Mouse (Mus musculus) liver, adult (tissue): ENCODE measurements around the gene Wwc1.

Experiments used
- GATA4 ChIP-seq: IDR thresholded peaks from 2 replicates; pipeline ENCODE4 v1.6.1; 2014; ENCODE audit warnings: mild to moderate bottlenecking, low read length; ENCODE audit not compliant: insufficient replicate concordance

The Wwc1 gene

GRCm38 (mm10) chr11:35888790-35889189, 91.5 kb downstream of the Wwc1 start:
- no peak for TF ChIP-seq GATA4

GRCm38 (mm10) chr11:35882777-35883176, 97.5 kb downstream of the Wwc1 start:
- no peak for TF ChIP-seq GATA4

GRCm38 (mm10) chr11:35878559-35878897, 101.8 kb downstream of the Wwc1 start:
- TF ChIP-seq GATA4 = no peak

GRCm38 (mm10) chr11:35877651-35878558, 102.4 kb downstream of the Wwc1 start:
- TF ChIP-seq GATA4 = no peak

GRCm38 (mm10) chr11:35873624-35874244, 106.6 kb downstream of the Wwc1 start:
- no peak for TF ChIP-seq GATA4

GRCm38 (mm10) chr11:35870961-35871360, 109.4 kb downstream of the Wwc1 start:
- TF ChIP-seq GATA4 = no peak

- TF ChIP-seq GATA4 = no peak
Measured at GRCm38 (mm10) chr11:35866140-35866539, 114.2 kb downstream of the Wwc1 start.

GRCm38 (mm10) chr11:35864981-35865604, 115.2 kb downstream of the Wwc1 start:
- TF ChIP-seq GATA4 = no peak

- no peak for TF ChIP-seq GATA4
Measured at GRCm38 (mm10) chr11:35863653-35864052, 116.7 kb downstream of the Wwc1 start.

GRCm38 (mm10) chr11:35857395-35858067, 122.8 kb downstream of the Wwc1 start:
- TF ChIP-seq GATA4 = no peak

- TF ChIP-seq GATA4 = no peak
Measured at GRCm38 (mm10) chr11:35856359-35857040, 123.8 kb downstream of the Wwc1 start.

- TF ChIP-seq GATA4 = no peak
Measured at GRCm38 (mm10) chr11:35855567-35855966, 124.8 kb downstream of the Wwc1 start.

- TF ChIP-seq GATA4 = no peak
Measured at GRCm38 (mm10) chr11:35854941-35855340, 125.4 kb downstream of the Wwc1 start.

GRCm38 (mm10) chr11:35853651-35854050, 126.7 kb downstream of the Wwc1 start:
- TF ChIP-seq GATA4 = no peak

GRCm38 (mm10) chr11:35852731-35853130, 127.6 kb downstream of the Wwc1 start:
- no peak for TF ChIP-seq GATA4
